Mouse (Mus musculus) heart, embryonic 11.5 days (tissue): ENCODE data around the gene Gdf1. TPM values are rescaled to one million over a fixed set of nuclear protein-coding genes. Genes with fewer than 3 reads are reported as not detected.
A peak's percentile ranks its signal among the peaks of the same experiment; 100 is the strongest.

Source experiments
- ATAC-seq: fragments of 200-750 bp; cut with Nextera tagmentation; replicated peaks from 2 replicates; pipeline ENCODE4 v1.8.0; 2017; ENCODE audit warnings: moderate library complexity; ENCODE audit not compliant: insufficient number of reproducible peaks, low FRiP score, low TSS enrichment
- H3K27ac ChIP-seq: fragments of 300-500 bp; sonication (generic); 2 replicates; pipeline ENCODE4 v1.5.1; 2014; ENCODE audit warnings: mild to moderate bottlenecking, low read depth, low read length
- H3K27me3 ChIP-seq: fragments of 300-500 bp; sonication (generic); 2 replicates; pipeline ENCODE4 v1.6.1; 2014; ENCODE audit warnings: mild to moderate bottlenecking, low read length, mixed read lengths; ENCODE audit not compliant: control insufficient read depth, insufficient read depth
- H3K36me3 ChIP-seq: fragments of 300-500 bp; sonication (generic); 2 replicates; pipeline ENCODE4 v1.6.1; 2014; ENCODE audit warnings: mild to moderate bottlenecking, low read length, moderate library complexity, mixed read lengths; ENCODE audit not compliant: control insufficient read depth, insufficient read depth
- H3K4me1 ChIP-seq: fragments of 300-500 bp; sonication (generic); 2 replicates; pipeline ENCODE4 v1.6.1; 2014; ENCODE audit warnings: low read length; ENCODE audit not compliant: control insufficient read depth, insufficient read depth
- H3K4me2 ChIP-seq: fragments of 300-500 bp; sonication (generic); 2 replicates; pipeline ENCODE4 v1.6.1; 2014; ENCODE audit warnings: mild to moderate bottlenecking, moderate library complexity
- H3K4me3 ChIP-seq: fragments of 300-500 bp; sonication (generic); 2 replicates; pipeline ENCODE4 v1.5.1; 2014; ENCODE audit warnings: low read depth, low read length
- H3K9ac ChIP-seq: fragments of 300-500 bp; sonication (generic); 2 replicates; pipeline ENCODE4 v1.6.1; 2014; ENCODE audit warnings: mild to moderate bottlenecking, low read depth, low read length, moderate library complexity
- H3K9me3 ChIP-seq: fragments of 300-500 bp; sonication (generic); replicated peaks from 2 replicates; pipeline ENCODE4 v1.6.1; 2016; ENCODE audit warnings: low read length; ENCODE audit not compliant: control insufficient read depth
- WGBS: fragments of 180-500 bp; shearing (Covaris S2); extraction: QIAGEN DNeasy Blood & Tissue Kit; methylation state at CpG from one replicate; pipeline ENCODE4 v1.1.7; 2014; ENCODE audit not compliant: insufficient replicate concordance; 5-methylcytosine and 5-hydroxymethylcytosine counted together
- polyA plus RNA-seq: library from polyadenylated mRNA; unstranded; fragments of >200 nt; fragmentation: Nextera tagmentation; extraction: Ambion mirVana; gene quantifications from 2 replicates; pipeline ENCODE4 v1.2.1, GENCODE M21; 2014

Gene Gdf1
- polyA plus RNA-seq, 1 experiment from 2014 or later = 1.7 TPM

DNA sequence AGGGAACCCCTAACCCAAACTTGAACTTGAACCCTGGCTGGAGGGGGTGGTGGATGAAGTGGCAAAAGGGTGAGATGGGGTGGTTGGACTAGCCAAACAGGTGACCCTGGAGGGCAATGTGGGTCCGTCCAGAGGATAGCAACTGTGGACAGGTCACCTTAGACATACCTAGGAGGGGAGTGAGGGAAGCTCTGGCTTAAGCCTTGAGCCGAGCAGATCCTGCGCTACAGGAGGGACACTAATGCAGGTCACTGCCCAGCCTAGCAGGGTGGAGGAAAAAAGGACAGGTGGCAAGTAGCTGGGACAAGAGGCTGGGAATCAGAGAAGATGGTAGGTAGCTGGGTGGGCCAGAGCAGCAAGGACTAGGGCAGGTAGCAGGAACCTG, 22.4 kb downstream of the Gdf1 start:
- no peak for ATAC-seq
- Histone ChIP-seq H3K36me3 (peaks cover 7% of the 10 kb centered on the region), H3K27ac (peak overlapping the region; percentile 91; the same call in 1 of the 2 replicates), H3K4me2 (peak overlapping the region; percentile 98), H3K9me3 (no peaks in the 10 kb centered on the region), H3K9ac (peak overlapping the region; percentile 98), H3K4me3 (peak overlapping the region; percentile 94), H3K27me3 (no peaks in the 10 kb centered on the region), H3K4me1 (peaks cover 34% of the 10 kb centered on the region)
- 18% methylated on average over 3 of the region's 3 CpGs for WGBS

DNA sequence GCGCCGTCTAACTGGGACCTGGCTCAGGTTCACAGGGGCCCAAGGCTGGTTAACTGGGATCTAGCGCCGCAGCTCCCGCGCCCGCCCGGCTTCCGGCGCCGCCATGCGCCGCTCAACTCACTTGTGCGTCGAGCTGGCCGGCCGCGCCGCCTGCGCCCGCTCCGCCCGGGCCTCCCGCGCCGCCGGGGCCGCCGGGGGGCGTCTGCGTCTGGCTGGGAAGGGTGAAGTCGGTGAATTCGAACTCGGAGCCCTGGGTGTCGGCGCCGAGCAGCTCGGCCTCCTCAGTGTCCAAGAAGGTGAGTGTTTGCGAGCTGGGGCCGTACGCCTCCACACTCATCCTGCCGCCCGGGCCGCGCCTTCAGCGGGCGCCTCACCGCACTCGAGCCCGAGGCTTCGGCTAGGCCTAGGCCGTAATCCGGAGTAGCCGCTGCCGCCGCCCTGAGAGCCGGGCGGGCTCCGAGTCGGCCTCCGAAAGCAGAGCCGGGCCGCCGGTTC, 23.1 kb downstream of the Gdf1 start:
- Histone ChIP-seq H3K27me3 (no peaks in the 10 kb centered on the region), H3K4me2 (peak overlapping the region; percentile 98), H3K27ac (peak overlapping the region; percentile 91), H3K4me3 (peak overlapping the region; percentile 94), H3K9ac (peak overlapping the region; percentile 98), H3K9me3 (no peaks in the 10 kb centered on the region), H3K4me1 (peaks cover 34% of the 10 kb centered on the region), H3K36me3 (peaks cover 7% of the 10 kb centered on the region)
- peak; percentile 37 for ATAC-seq
- under 1% methylated on average over 62 of the region's 64 CpGs for WGBS

DNA sequence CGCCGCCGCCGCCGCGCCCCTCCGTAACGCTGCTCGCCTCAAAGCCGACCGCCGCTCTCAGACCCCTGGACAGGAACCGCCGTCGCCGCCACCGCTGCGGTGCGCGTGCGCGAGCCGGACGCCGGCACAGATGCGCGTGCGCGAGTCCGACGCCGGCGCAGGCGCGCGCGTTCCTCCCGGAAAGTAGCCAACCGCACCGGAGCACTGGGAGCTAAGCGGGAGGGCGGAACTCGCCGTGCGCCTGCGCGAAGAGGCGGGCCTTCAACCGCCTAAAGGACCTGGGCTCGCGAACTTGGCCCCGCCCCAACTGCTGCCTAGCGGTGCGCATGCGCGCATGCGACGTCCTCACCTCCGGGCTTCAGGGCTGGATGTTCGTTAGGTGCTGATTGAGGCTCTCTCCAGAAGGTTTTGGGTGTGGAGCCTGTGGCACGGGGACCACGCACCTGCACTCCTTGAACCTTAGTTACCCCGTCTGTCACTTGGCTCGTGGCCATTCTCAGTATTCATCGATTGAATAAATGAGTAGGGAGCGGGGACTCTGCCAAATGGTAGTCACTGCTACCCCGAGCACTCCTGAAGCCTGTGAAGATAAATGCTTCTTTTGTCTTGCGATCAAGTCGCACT, 23.7 kb downstream of the Gdf1 start, which contains the start of gene Upf1:
Gene Upf1 (minus strand): TSS at position 85 of the 624 bp plus-strand sequence.
- H3K4me3 ChIP-seq = peak within 1 kb of the TSS; percentile 94
- peaks cover 34% of the 10 kb centered on the region for H3K4me1 ChIP-seq
- under 1% methylated on average over 57 of the region's 69 CpGs for WGBS
- peak within 1 kb of the TSS; percentile 98 for H3K9ac ChIP-seq
- peak; percentile 88 for ATAC-seq
- peaks cover 7% of the 10 kb centered on the region for H3K36me3 ChIP-seq
- peak within 1 kb of the TSS; percentile 98 for H3K4me2 ChIP-seq
- no peaks in the 10 kb centered on the region for H3K9me3 ChIP-seq
- H3K27ac ChIP-seq = peak within 1 kb of the TSS; percentile 91
- H3K27me3 ChIP-seq = no peaks in the 10 kb centered on the region

GRCm38 (mm10) chr8:70354004-70354403, 24.4 kb downstream of the Gdf1 start:
- 61% methylated on average over 4 of the region's 4 CpGs for WGBS

DNA sequence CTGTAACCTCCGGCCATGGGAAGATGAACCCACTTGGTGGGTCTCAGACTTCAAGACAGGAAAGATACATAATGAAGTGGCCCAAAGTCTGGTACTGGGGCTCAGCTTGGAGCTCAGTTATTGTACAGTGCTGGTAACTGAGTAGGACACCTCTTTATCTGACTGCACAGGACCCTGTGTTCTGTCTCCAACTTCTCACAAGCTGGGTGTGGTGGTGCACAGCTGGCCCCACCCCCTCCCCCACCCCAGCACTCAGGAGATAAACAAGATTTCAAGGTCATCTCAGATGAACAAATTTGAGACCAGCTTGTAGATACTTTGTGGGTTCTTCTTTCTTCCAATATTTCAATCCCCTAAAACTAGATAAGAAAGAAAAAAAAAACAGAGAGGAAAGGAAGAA, 26.5 kb downstream of the Gdf1 start:
- WGBS = 74% methylated on average over 1 of the region's 1 CpGs
- Histone ChIP-seq H3K36me3 (no peaks in the 10 kb centered on the region), H3K27me3 (peaks cover 4% of the 10 kb centered on the region; the same call in 1 of the 2 replicates), H3K9me3 (no peaks in the 10 kb centered on the region), H3K4me3 (no peak overlapping the region), H3K4me1 (peaks cover 18% of the 10 kb centered on the region), H3K27ac (peak overlapping the region; percentile 78), H3K4me2 (peak overlapping the region; percentile 14), H3K9ac (no peak overlapping the region)
- no peak for ATAC-seq

More at GRCm38 (mm10) chr8:70354004-70354403, 24.4 kb downstream of the Gdf1 start:
- ATAC-seq = no peak
- Histone ChIP-seq H3K36me3 (peaks cover under 1% of the 10 kb centered on the region; the same call in 1 of the 2 replicates), H3K9ac (peak overlapping the region; percentile 98), H3K4me3 (peak overlapping the region; percentile 94; the same call in 1 of the 2 replicates), H3K4me2 (peak overlapping the region; percentile 98), H3K9me3 (no peaks in the 10 kb centered on the region), H3K27me3 (peaks cover 4% of the 10 kb centered on the region; the same call in 1 of the 2 replicates), H3K4me1 (peaks cover 31% of the 10 kb centered on the region), H3K27ac (peak overlapping the region; percentile 69)

- Histone ChIP-seq H3K4me3 (no peak overlapping the region), H3K36me3 (no peaks in the 10 kb centered on the region), H3K4me2 (no peak overlapping the region), H3K4me1 (no peaks in the 10 kb centered on the region), H3K27ac (no peak overlapping the region), H3K9me3 (no peaks in the 10 kb centered on the region), H3K27me3 (peaks cover 8% of the 10 kb centered on the region; the same call in 1 of the 2 replicates), H3K9ac (no peak overlapping the region)
- 25% methylated on average over 3 of the region's 3 CpGs for WGBS
- no peak for ATAC-seq
Observed at GRCm38 (mm10) chr8:70359411-70359810, 29.8 kb downstream of the Gdf1 start.

GRCm38 (mm10) chr8:70360769-70361168, 31.2 kb downstream of the Gdf1 start:
- no peak for ATAC-seq
- Histone ChIP-seq H3K9ac (no peak overlapping the region), H3K4me3 (no peak overlapping the region), H3K27me3 (peaks cover 8% of the 10 kb centered on the region; the same call in 1 of the 2 replicates), H3K4me1 (no peaks in the 10 kb centered on the region), H3K9me3 (no peaks in the 10 kb centered on the region), H3K36me3 (no peaks in the 10 kb centered on the region), H3K4me2 (no peak overlapping the region), H3K27ac (no peak overlapping the region)
- WGBS = 44% methylated on average over 4 of the region's 4 CpGs

DNA sequence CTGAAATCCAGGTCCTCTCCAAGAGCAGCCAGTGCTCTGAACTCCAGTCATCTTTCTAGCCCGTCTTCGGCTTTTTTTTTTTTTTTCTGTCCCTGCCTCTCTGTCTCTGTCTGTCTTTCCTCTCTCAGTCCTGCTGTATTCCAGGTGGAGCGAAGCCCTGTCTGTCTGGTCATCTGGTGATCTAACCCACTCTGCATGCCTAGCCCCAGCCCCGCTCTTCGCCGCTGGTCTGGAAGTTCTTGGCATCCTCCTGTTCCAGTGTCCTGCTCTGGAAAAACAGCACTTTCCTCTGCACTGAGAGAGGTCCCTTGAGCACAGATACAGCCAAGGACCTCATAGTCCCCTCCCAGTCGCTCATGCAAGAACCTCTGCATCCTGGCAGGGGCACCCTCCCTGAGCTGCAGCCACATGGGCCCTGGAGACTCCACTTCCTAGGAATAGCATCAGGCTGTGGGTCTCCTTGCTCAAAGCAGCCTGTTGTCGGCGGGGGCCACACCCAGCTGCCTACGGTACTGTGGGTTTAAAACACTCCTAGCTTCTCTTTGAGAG, 31.9 kb downstream of the Gdf1 start:
- ATAC-seq = no peak
- Histone ChIP-seq H3K4me1 (no peaks in the 10 kb centered on the region), H3K4me3 (no peak overlapping the region), H3K27ac (no peak overlapping the region), H3K36me3 (no peaks in the 10 kb centered on the region), H3K27me3 (peaks cover 9% of the 10 kb centered on the region; the same call in 1 of the 2 replicates), H3K9me3 (no peaks in the 10 kb centered on the region), H3K9ac (no peak overlapping the region), H3K4me2 (no peak overlapping the region)
- 66% methylated on average over 10 of the region's 10 CpGs for WGBS
